Mouse (Mus musculus): ENCODE measurements at regions not wholly inside any gene's neighbourhood (a gene's known extent, or its start where the extent isn't known, plus 50 kb on each side); places are given as distances from the start of the nearest gene placed in this dataset.

GRCm38 (mm10) chrX:11734505-11735435 lies 407.1 kb downstream of the H2al1j start:
- no peak for TF ChIP-seq POLR2A (IDR thresholded peaks at IDR 0.05; ENCODE audit: insufficient read depth, low read length)
- TF ChIP-seq CTCF (IDR thresholded peaks at IDR 0.05; ENCODE audit: low read depth, low read length), result no peak
